Mouse (Mus musculus): ENCODE results near the gene Mical3. TPM values are rescaled to one million over a fixed set of nuclear protein-coding genes. Genes with fewer than 3 reads are reported as not detected.

Gene Mical3
- polyA plus RNA-seq, 1 experiment from 2014 or later = 11.7 TPM

DNA sequence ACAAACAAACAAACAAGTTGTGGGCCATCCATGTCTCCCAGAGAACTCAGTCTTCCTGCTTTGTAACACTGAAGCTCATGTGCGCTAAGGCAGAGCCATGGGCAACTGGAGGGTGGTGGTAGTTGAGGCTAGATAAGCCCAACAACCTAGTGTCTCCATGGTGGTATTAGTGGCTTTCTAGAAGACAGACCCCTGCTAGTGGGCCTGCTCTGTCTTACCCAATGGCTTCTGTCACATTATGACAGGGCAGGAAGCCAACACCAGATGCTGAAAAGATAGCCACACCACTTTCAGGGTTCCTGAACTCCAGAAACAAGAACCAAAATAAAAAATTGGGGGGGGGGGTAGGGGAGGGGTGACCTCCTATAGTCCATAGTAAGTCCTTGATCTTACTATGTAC lies 55.0 kb downstream of the Mical3 start:
- no peak for ATAC-seq (ENCODE audit: insufficient read depth, low FRiP score, low read depth)
- Histone ChIP-seq H3K27ac (no peak overlapping the region), H3K4me1 (no peaks in the 10 kb centered on the region), H3K9me3 (no peaks in the 10 kb centered on the region), H3K36me3 (no peaks in the 10 kb centered on the region), H3K27me3 (replicated peaks) (no peaks in the 10 kb centered on the region), H3K4me3 (replicated peaks) (no peak overlapping the region), H3K9ac (no peak overlapping the region), H3K4me2 (no peak overlapping the region)
- WGBS = 90% methylated on average over 1 of the region's 1 CpGs

GRCm38 (mm10) chr6:121073312-121073711 lies 57.5 kb downstream of the Mical3 start:
- Histone ChIP-seq H3K27ac (no peak overlapping the region), H3K9me3 (no peaks in the 10 kb centered on the region), H3K9ac (no peak overlapping the region), H3K36me3 (no peaks in the 10 kb centered on the region), H3K4me1 (peaks cover 5% of the 10 kb centered on the region; the same call in 1 of the 2 replicates), H3K4me2 (no peak overlapping the region), H3K4me3 (replicated peaks) (no peak overlapping the region), H3K27me3 (replicated peaks) (no peaks in the 10 kb centered on the region)
- ATAC-seq (ENCODE audit: insufficient read depth, low FRiP score, low read depth) = no peak
- 82% methylated on average over 7 of the region's 7 CpGs for WGBS

DNA sequence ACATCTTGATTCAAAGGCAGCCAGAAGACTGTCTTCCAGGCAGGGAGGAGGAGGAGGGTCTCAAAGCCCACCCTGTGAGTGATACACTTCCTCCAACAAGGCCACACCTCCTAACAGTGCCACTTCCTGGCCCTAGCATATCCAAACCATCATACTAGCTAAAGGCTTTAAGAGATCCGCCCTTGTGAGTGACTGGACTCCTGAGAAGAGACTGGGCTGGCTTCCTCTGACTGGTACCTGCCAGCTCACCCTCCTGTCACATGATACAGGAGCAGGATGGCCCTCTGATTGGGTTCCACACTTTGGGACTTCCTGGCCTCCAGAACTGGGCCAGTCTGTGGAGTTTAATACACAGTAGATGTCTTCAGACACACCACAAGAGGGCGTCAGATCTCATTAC lies 58.2 kb downstream of the Mical3 start:
- 77% methylated on average over 2 of the region's 2 CpGs for WGBS
- no peak overlapping the region for H3K4me2 ChIP-seq

DNA sequence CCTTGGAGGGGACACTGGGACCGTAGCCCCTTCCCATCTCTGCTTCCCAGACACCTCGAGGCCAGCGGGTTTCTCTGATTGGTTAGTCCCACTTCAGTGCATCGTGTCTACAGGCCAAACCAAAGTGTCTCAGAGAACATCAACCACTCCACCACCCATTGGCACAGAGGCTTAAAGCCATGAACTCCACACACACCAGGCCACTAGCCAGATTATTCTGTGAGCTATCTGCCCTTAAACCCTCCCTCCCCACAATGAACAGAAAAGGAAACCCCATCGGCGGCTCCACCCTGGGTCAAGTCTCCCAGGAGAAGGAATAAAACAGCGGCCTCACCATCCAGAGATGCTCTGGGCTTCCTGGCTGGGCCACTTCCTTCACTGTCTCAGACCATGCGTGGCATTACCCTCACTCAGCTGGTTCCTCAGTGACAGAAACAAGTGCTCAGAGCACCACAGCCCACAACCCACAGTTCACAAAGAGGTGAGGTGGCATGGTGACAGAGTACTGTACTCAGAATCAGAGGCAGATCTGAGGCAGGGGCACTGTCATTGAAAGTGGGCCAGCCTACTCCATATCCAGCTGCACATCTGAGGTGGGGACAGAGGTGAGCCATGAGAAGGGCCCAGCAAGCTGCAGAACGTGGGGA lies 60.1 kb downstream of the Mical3 start:
- no peak overlapping the region for H3K9ac ChIP-seq
- peaks cover 24% of the 10 kb centered on the region for H3K4me1 ChIP-seq
- 75% methylated on average over 9 of the region's 9 CpGs for WGBS
- no peak overlapping the region for H3K27ac ChIP-seq
- H3K4me2 ChIP-seq = no peak overlapping the region
- no peak for ATAC-seq (ENCODE audit: insufficient read depth, low FRiP score, low read depth)
- H3K9me3 ChIP-seq = no peaks in the 10 kb centered on the region
- no peak overlapping the region for H3K4me3 ChIP-seq (replicated peaks)
- H3K27me3 ChIP-seq (replicated peaks) = no peaks in the 10 kb centered on the region
- no peaks in the 10 kb centered on the region for H3K36me3 ChIP-seq

More for the DNA sequence above, 58.2 kb downstream of the Mical3 start:
- Histone ChIP-seq H3K27ac (no peak overlapping the region), H3K36me3 (no peaks in the 10 kb centered on the region), H3K4me1 (peaks cover 12% of the 10 kb centered on the region), H3K4me3 (replicated peaks) (no peak overlapping the region), H3K9me3 (no peaks in the 10 kb centered on the region), H3K9ac (no peak overlapping the region), H3K27me3 (replicated peaks) (no peaks in the 10 kb centered on the region)
- ATAC-seq (ENCODE audit: insufficient read depth, low FRiP score, low read depth) = no peak

- H3K4me3 ChIP-seq (replicated peaks) = no peak overlapping the region
- WGBS = 69% methylated on average over 8 of the region's 8 CpGs
- no peak overlapping the region for H3K4me2 ChIP-seq
- H3K27me3 ChIP-seq (replicated peaks) = no peaks in the 10 kb centered on the region
- H3K9me3 ChIP-seq = no peaks in the 10 kb centered on the region
- H3K9ac ChIP-seq = no peak overlapping the region
- H3K4me1 ChIP-seq = peaks cover 24% of the 10 kb centered on the region
- no peaks in the 10 kb centered on the region for H3K36me3 ChIP-seq
- ATAC-seq (ENCODE audit: insufficient read depth, low FRiP score, low read depth) = no peak
- no peak overlapping the region for H3K27ac ChIP-seq
These were observed 61.6 kb downstream of the Mical3 start for GRCm38 (mm10) chr6:121069156-121069555.

GRCm38 (mm10) chr6:121068087-121068464 lies 62.7 kb downstream of the Mical3 start:
- 74% methylated on average over 7 of the region's 7 CpGs for WGBS

GRCm38 (mm10) chr6:121067426-121068086 lies 63.2 kb downstream of the Mical3 start:
- Histone ChIP-seq H3K4me3 (replicated peaks) (no peak overlapping the region), H3K36me3 (no peaks in the 10 kb centered on the region), H3K4me1 (peaks cover 28% of the 10 kb centered on the region), H3K27ac (peak overlapping the region; percentile 2; the same call in 1 of the 2 replicates), H3K27me3 (replicated peaks) (no peaks in the 10 kb centered on the region), H3K9ac (no peak overlapping the region), H3K4me2 (no peak overlapping the region), H3K9me3 (no peaks in the 10 kb centered on the region)
- ATAC-seq (ENCODE audit: insufficient read depth, low FRiP score, low read depth) = 0 out of 2 replicates have a peak, but pooled peaks have one; percentile 19
- 55% methylated on average over 11 of the region's 11 CpGs for WGBS

More at GRCm38 (mm10) chr6:121068087-121068464, 62.7 kb downstream of the Mical3 start:
- no peaks in the 10 kb centered on the region for H3K27me3 ChIP-seq (replicated peaks)
- no peaks in the 10 kb centered on the region for H3K9me3 ChIP-seq
- ATAC-seq (ENCODE audit: insufficient read depth, low FRiP score, low read depth) = no peak
- H3K4me1 ChIP-seq = peaks cover 28% of the 10 kb centered on the region
- no peak overlapping the region for H3K4me3 ChIP-seq (replicated peaks)
- no peaks in the 10 kb centered on the region for H3K36me3 ChIP-seq
- 0 out of 2 replicates have a peak overlapping the region, but pooled peaks have one; percentile 2 for H3K27ac ChIP-seq
- no peak overlapping the region for H3K4me2 ChIP-seq
- no peak overlapping the region for H3K9ac ChIP-seq

GRCm38 (mm10) chr6:121066761-121067160 lies 64.0 kb downstream of the Mical3 start:
- H3K27ac ChIP-seq = 0 out of 2 replicates have a peak overlapping the region, but pooled peaks have one; percentile 2
- no peak overlapping the region for H3K9ac ChIP-seq
- no peak overlapping the region for H3K4me2 ChIP-seq
- whole genome bisulfite sequencing = 53% methylated on average over 6 of the region's 6 CpGs
- H3K9me3 ChIP-seq = no peaks in the 10 kb centered on the region
- no peak overlapping the region for H3K4me3 ChIP-seq (replicated peaks)
- H3K27me3 ChIP-seq (replicated peaks) = no peaks in the 10 kb centered on the region
- H3K4me1 ChIP-seq = peaks cover 28% of the 10 kb centered on the region
- no peak for ATAC-seq (ENCODE audit: insufficient read depth, low FRiP score, low read depth)
- no peaks in the 10 kb centered on the region for H3K36me3 ChIP-seq

DNA sequence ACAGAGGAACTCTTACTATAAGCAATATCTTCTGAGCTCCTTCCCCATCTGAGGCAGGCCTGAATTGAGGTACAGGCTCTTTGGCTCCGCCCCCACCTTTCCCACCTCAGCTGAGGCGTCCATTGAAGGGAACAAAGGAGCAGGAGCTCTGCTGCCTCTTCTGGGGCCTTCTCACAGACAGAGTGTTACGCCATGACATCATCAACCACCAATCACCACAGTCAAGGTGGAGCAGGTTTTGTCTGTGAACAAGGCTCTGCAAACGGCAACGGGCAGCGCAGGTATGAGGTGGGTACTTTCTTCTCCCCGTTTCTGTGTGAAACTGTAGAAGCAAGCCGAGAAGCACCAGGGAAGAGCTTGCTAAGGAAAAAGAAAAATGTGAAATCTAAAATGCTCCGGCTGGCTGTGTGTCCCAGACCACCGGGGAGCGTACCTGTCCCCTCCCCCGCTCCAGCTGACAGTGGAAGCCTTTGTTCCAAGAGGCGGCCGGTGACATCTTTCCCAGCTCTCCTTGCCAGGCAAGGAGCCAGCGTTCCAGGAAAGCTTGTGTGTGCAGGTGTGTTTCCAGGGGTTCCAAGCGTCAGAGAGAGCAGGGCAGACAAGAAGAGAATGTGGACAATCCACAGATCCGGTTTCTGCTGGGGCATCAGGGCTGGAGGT lies 66.3 kb downstream of the Mical3 start:
- 37% methylated on average over 17 of the region's 17 CpGs for WGBS
- Histone ChIP-seq H3K9ac (peak overlapping the region; percentile 32; the same call in 1 of the 2 replicates), H3K4me1 (peaks cover 28% of the 10 kb centered on the region), H3K27me3 (replicated peaks) (no peaks in the 10 kb centered on the region), H3K9me3 (no peaks in the 10 kb centered on the region), H3K27ac (peak overlapping the region; percentile 84), H3K36me3 (no peaks in the 10 kb centered on the region), H3K4me2 (peak overlapping the region; percentile 45), H3K4me3 (replicated peaks) (peak overlapping the region; percentile 29)
- peak; percentile 79 for ATAC-seq (ENCODE audit: insufficient read depth, low FRiP score, low read depth)

DNA sequence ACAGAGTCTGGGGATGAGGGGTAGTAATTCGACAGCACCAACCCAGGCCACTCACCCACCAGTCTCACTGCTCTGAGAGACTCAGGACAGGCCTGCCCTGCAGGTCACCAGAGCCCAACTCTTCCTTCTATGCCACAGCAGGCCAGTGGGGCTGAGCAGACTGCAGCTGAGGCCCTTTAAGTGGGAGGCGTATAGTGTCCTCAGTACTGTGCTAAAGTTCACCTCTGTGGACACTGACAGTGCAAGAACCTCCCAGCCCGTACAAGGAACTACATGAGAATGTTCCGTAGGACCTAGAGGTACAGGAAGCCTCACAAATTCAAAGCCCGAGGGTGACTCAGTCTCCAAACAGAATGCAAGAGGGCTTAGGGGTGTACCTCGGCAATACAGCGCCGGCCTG lies 67.0 kb downstream of the Mical3 start:
- no peaks in the 10 kb centered on the region for H3K36me3 ChIP-seq
- H3K4me3 ChIP-seq (replicated peaks) = no peak overlapping the region
- H3K4me1 ChIP-seq = peaks cover 28% of the 10 kb centered on the region
- no peak overlapping the region for H3K9ac ChIP-seq
- peak overlapping the region; percentile 84 for H3K27ac ChIP-seq
- no peaks in the 10 kb centered on the region for H3K27me3 ChIP-seq (replicated peaks)
- 77% methylated on average over 8 of the region's 8 CpGs for WGBS
- H3K9me3 ChIP-seq = no peaks in the 10 kb centered on the region
- H3K4me2 ChIP-seq = peak overlapping the region; percentile 45; the same call in 1 of the 2 replicates
- 0 out of 2 replicates have a peak, but pooled peaks have one; percentile 20 for ATAC-seq (ENCODE audit: insufficient read depth, low FRiP score, low read depth)

DNA sequence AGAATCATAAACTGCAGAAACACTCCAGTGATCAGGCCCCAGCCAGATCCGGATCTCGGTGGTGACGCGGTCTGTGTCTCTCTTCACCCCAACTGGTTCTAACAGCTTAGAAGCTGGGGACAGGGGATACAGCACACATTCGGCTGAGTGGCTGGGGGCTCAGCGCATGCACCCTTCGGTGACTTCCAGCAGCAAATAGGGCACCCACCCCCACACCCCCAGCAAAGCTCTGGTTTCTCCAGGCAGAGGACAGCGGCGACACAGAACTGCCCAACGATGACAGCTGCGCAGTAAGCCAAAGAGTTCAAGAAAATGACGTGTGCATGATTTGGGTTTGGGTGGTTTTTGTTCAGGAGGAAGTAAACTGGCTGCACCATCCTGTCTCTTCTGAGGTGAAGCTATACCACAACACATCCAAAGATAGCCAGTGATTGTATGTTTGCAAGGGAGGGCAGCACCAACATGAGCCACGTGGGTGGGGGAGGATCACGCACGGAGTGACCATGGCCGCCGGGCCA lies 67.8 kb downstream of the Mical3 start:
- H3K4me2 ChIP-seq = no peak overlapping the region
- H3K9me3 ChIP-seq = no peaks in the 10 kb centered on the region
- H3K27me3 ChIP-seq (replicated peaks) = no peaks in the 10 kb centered on the region
- no peak overlapping the region for H3K4me3 ChIP-seq (replicated peaks)
- H3K4me1 ChIP-seq = peaks cover 20% of the 10 kb centered on the region
- WGBS = 89% methylated on average over 17 of the region's 17 CpGs
- ATAC-seq (ENCODE audit: insufficient read depth, low FRiP score, low read depth) = no peak
- H3K9ac ChIP-seq = no peak overlapping the region
- no peaks in the 10 kb centered on the region for H3K36me3 ChIP-seq
- H3K27ac ChIP-seq = no peak overlapping the region

DNA sequence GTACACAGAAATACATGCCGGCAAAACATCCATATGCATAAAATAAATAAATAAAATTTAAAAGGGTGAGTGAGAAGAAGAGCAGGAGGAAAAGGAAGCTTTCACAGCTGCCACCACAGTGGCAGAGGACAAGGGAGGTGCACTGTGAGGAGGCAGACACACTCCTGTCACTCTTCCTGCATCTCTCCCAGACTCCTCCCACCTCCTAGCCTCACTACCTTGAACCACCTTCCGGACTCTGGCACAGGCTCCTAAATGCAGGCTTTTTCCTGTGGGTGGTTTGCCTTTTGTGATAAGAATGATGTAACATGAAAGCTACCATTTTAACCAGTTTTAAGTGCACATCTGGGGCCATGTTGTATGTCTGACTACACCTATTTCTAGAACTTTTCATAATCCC lies 72.8 kb downstream of the Mical3 start:
- no peak overlapping the region for H3K27ac ChIP-seq
- WGBS = 78% methylated on average over 2 of the region's 2 CpGs
- no peak for ATAC-seq (ENCODE audit: insufficient read depth, low FRiP score, low read depth)

More for the DNA sequence above, 72.8 kb downstream of the Mical3 start:
- Histone ChIP-seq H3K9ac (no peak overlapping the region), H3K4me1 (peaks cover 10% of the 10 kb centered on the region; the same call in 1 of the 2 replicates), H3K9me3 (no peaks in the 10 kb centered on the region), H3K4me3 (replicated peaks) (no peak overlapping the region), H3K36me3 (no peaks in the 10 kb centered on the region), H3K4me2 (no peak overlapping the region), H3K27me3 (replicated peaks) (no peaks in the 10 kb centered on the region)

All from stomach, embryonic 15.5 days (tissue).